Mouse (Mus musculus) lung, adult 18-20 months (tissue): ENCODE data around the gene Eif3f.

ENCODE experiments used
- DNase-seq, 2 experiments: peaks; one replicate each; pipeline ENCODE4 v3.0.0; 2022; ENCODE audit warnings: mixed read lengths in 2 of 2

The Eif3f gene

GRCm38 (mm10) chr7:108933794-108934731, at the start of gene Eif3f:
TSS of gene Eif3f (plus strand) at chr7:108934417.
- DNase-seq = peak; percentile 96

DNA sequence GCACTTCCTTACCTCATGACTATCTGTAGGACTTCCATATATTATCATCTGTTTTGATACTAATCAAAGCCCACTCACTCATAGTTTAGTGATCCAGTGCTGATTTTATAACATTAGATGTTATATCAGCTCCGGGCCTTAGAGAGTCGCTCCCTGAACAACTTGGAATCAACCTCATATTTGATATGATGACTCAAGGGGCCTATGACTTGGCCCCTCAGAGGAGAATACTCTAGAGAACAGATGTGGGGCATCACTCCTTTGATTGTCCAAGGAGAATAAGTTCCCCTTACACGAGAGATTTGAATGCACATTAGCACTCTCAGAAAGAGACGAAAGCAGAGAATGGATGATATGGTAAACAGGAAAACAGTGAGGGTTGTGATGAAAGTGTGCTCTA, 49.3 kb upstream of the Eif3f start, which contains the start of gene Olfr518:
Gene Olfr518, minus strand, starts transcription at position 101 of the 400 bp plus-strand sequence.
- no peak for DNase-seq

DNA sequence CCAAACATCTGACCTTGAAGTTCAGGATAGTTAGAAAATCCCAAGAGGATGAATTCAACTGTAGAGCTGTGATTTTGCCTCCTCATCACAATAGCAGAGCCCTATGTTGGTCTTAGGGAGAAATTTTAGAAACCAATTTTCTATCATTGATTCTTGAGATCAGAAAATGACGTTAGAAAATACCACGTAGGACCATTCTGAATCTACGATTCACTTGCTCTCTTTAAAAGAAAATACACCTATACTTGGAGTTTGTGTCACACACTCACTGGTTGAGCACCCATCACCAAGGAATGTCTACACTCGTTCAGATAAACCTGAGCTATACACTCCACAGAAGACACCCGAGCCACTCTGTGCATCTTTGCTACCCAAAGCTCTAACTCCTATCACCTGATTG, 39.9 kb upstream of the Eif3f start, which contains the start of gene Olfr519:
Gene Olfr519, minus strand, starts transcription at position 101 of the 400 bp plus-strand sequence.
- DNase-seq = no peak

- DNase-seq = no peak
Measured at GRCm38 (mm10) chr7:108903969-108904368, 30.2 kb upstream of the Eif3f start.

GRCm38 (mm10) chr7:108927043-108927442, 7.2 kb upstream of the Eif3f start:
- no peak for DNase-seq

DNA sequence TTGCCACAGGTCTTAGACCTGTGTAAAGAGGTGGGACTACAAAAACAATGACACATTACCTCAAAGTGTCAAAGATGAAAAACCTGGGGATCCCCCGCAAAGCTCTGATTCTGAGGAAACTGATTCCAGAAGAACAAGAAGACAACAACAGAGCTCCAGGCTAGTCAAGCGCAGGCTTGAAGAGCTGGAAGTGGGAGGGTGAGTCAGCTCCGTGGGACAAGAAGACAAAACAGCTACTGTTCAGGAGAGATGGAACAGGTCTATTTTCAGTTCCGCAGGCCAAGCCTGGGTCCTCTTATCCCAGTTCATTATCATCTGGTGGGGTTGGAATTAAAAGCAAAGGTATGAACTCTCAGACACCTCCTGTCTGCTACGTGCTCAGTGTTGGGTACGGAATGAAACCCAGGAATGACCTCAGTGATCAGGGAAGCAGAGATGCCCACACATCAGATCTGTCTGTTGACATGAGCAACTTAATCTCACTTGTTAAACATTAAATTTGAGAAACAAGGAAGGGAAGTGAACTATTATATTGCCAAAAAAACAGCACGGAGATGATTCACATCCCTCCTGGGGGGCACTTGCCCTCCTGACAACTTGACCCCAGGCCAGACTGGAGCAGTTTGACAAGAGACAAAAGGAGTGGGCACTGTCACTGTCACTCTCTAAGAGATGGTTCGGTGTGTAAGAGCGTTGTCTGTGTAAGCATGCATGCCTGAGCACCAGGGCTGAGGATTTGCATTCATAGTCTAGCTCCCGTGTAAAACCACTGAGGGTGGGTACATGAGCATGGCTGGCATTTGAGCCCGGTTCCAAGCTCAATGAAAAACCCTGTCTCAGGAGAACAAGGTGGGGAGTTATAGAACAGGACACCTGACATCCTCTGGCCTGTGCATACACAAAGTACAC, 5.7 kb upstream of the Eif3f start:
- no peak for DNase-seq

- DNase-seq = no peak
Measured at GRCm38 (mm10) chr7:108929726-108930393, 4.4 kb upstream of the Eif3f start, which contains the start of gene Nlrp10. TSS of gene Nlrp10 (minus strand) at chr7:108930178.

GRCm38 (mm10) chr7:108934836-108935235, 619 bp downstream of the Eif3f start:
- DNase-seq = peak in 1 of 2 experiments; percentile 31

DNA sequence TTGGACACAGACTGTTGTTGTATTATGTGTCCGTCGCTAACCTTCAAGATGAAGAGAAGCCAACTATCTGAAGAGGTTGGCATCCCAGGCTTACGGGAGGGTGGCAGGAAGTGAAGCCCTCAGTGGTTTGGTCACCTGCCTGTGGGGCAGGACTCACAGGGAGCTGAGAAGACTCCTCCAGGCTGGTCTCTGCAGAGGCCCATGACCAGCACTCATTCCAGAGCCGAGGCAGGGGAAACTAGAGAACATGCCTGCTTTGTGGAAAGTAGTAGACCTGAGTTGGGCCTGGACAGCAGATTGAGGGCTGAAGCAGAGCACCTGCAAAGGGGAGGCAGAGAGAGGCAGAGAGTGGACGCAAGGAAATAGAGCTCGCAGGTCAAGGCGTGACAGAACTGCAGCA, 1.2 kb downstream of the Eif3f start:
- DNase-seq = no peak

- no peak for DNase-seq
Measured at GRCm38 (mm10) chr7:108936591-108936990, 2.4 kb downstream of the Eif3f start.

DNA sequence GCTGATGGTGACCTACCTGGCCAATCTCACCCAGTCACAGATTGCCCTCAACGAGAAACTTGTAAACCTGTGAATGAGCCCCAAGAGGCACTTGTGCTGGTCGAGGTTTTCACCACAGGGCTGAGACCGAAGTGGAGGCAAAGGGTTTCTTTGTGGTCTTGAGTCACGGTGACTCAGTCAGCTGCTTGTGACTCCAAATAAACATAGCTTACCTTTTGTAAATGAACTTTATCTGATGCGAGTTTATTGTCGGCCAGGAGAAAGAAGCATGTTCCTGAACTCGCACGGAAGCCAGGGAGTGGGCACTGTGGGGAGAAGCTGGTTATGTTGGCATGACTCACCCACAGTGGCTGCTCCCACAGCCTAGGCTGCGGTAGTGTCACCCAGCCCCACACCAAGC, 7.2 kb downstream of the Eif3f start:
- DNase-seq = peak; percentile 55 to 65

DNA sequence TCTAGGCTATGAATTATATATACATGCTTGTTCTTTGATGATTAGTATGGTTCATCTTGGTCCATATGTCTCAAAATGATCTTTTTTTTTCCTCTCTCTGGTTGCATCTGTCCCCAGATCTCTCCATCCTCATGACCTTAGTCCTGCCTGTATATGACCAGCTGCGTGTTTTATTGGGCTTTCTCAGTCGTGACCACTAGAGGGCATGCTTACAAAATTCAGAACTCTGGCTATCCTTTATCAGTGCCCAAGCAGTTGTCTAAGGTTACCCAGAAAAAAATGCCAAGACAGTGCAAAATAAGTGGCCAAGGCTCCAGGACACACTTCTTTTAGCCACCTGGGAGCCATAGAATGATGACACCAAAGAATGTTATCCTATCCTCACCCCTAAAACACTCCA, 9.8 kb downstream of the Eif3f start:
- peak in 1 of 2 experiments; percentile 21 for DNase-seq

DNA sequence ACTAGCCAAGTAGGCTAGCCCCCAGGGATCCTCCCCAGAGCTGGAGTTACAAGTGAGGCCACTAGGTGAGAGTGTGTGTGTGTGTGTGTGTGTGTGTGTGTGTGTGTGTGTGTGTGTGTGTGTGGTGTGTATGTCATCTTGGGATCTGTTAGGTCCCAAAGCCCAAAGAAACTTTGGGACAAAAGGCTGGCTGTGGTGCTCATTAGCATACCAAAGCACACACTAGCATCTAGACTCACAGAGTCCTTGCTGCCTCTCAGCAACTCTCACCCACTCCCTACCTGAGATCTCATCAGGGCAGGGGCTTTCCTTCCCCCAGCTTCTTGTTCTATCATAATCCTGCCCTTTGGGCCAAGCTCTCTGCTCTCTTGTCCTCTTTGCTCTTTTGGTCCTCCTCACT, 14.4 kb downstream of the Eif3f start:
- DNase-seq = no peak

DNA sequence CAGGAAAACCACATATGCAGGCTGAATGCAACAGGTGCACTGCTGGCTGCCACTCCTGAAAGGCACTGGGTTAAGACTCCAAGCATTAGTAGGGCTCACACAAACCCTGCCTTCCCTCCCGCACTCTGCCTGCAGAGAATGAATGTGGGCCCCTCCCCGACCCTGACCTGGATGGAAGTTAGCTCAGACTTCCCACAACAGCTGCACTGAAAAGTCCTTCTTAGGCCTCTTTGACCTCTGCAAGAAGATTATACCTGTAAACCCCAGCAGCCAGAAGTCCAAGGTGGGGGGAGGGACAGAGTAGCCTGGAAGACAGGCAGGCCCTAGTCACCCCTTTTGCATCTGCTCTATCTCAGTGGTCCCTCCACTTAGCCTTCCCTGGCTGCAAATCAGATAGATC, 15.1 kb downstream of the Eif3f start:
- no peak for DNase-seq

GRCm38 (mm10) chr7:108950312-108950761, 16.1 kb downstream of the Eif3f start, which contains the start of gene Tub:
TSS of gene Tub (plus strand) at chr7:108950338.
- DNase-seq = peak; percentile 14 to 17

GRCm38 (mm10) chr7:108950762-108951331, 16.6 kb downstream of the Eif3f start:
- DNase-seq = no peak

GRCm38 (mm10) chr7:108952801-108953200, 18.6 kb downstream of the Eif3f start:
- no peak for DNase-seq

DNA sequence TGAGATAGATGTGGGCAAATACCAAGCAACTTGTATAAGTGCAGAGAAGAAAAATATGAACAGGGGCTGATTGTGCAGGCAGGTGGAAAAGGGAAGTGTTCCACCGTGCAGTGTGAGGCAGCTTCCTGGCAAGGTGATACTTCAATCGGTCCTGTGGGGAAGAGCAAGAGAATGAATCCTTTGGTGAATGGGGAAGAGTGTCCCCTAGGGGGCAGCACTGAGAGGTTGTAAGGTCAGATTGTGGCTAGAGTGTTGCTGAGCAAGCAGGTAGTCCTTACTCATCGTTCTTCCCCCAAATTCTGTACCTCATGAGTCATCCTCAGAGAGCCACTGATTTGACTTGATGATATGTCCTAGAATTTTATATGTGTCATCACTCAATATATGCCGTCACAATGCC, 20.0 kb downstream of the Eif3f start:
- no peak for DNase-seq

GRCm38 (mm10) chr7:108957734-108958133, 23.5 kb downstream of the Eif3f start:
- DNase-seq = no peak

- no peak for DNase-seq
Measured at GRCm38 (mm10) chr7:108965968-108966367, 31.8 kb downstream of the Eif3f start.

DNA sequence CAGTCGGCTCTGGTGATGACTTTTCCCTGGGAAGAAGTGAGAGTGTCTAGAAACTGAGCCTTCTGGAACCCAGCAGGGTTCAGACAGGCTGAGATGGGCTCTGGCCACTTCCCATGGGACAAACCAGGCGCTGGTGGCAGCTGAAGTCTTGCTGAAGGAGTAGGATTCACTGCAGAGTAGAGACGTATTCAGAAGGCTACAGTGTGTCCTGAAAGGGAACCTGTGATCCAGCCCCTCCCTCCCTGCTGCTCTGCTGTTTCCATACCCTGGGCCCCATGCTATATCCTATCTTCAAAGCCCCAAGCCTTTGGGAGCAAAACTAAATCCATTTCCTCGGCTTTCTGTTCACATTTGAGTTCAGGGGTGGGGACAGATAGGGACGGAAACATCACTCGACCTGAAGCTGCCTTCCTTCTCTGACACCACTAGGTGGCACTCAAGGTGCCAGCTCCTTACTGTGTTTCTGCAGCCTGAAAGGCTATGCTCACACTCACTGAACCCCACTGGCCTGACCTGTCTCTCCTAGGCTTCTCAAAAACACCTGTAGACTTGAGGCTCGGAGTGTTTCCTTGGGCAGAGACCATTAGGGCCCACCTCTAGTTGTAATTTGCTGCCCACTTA, 32.6 kb downstream of the Eif3f start:
- DNase-seq = peak; percentile 28 to 52

- DNase-seq = no peak
Measured at GRCm38 (mm10) chr7:108968201-108968600, 34.0 kb downstream of the Eif3f start.
